11 mouse cellular contexts compared by ENCODE assay signal in the genomic region with DNA sequence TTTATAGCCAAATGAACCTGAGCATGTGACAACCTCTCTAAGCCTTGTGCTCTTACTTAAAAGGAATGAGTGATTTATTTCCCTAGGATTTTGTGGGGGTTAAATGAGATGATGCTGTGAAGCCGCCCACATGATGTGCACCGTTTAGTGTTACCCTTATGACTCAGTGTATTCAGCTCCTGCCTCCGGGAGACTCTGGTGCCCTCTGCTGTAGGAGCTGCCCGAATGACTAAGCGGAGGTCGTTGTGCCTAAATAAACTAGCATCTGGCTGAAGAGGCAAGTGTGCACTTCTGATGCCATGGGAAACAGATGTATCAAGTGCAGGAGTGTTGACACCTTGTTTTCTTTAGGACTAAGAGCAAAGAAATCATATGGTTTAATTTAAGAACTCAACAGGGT. TPM values are rescaled to one million over a fixed set of nuclear protein-coding genes. Genes with fewer than 3 reads are reported as not detected.
DNase-seq lines count a peak whose midpoint lies in the region; ATAC-seq and TF ChIP-seq lines count a peak whose summit lies in the region.
"Had no signal": no experiment of that assay in that cellular context is flagged by ENCODE, and none has a peak within 500 bp of the region (broad histone marks: within the 10 kb centered on the region; RNA-seq: fewer than 3 reads in every experiment).

No protein-coding gene starts in this region.

- no peak overlapping the region for H3K9ac ChIP-seq in hindbrain, postnatal 0 days (replicated peaks; ENCODE audit: low read length)
- H3K9ac ChIP-seq: embryonic facial prominence, embryonic 15.5 days; intestine, embryonic 15.5 days; midbrain, embryonic 12.5 days had no signal

- peak; percentile 86 for DNase-seq in heart, adult 11 months
- no peak for DNase-seq in heart, postnatal 25 days (ENCODE audit: low spot score)
- no peak for DNase-seq in testis, postnatal 10 days (ENCODE audit: low spot score)
- DNase-seq in heart, postnatal 4 days, result peak; percentile 40
- DNase-seq in hindbrain, postnatal 0 days (ENCODE audit: low spot score), result no peak
- DNase-seq in midbrain, embryonic 10.5 days (ENCODE audit: low spot score), result no peak

- no peak for ATAC-seq in erythroid progenitor cell, adult 5-6 weeks (replicated peaks; ENCODE audit: low FRiP score, poor library complexity, severe bottlenecking)
- no peak for ATAC-seq in hindbrain, postnatal 0 days
- ATAC-seq: intestine, embryonic 15.5 days had no signal

- peak; percentile 24; the same call in 1 of the 2 replicates for TF ChIP-seq CTCF in testis, adult 2 months (IDR thresholded peaks at IDR 0.05; ENCODE audit: control insufficient read depth, insufficient read depth, insufficient replicate concordance, low read depth, low read length)
- TF ChIP-seq CTCF in hindbrain, postnatal 0 days (IDR thresholded peaks at IDR 0.05; ENCODE audit: low read depth), result no peak

- H3K4me3 ChIP-seq in testis, adult 2 months (ENCODE audit: control insufficient read depth, low read depth, low read length), result no peak overlapping the region
- H3K4me3 ChIP-seq in hindbrain, postnatal 0 days (ENCODE audit: low read length), result no peak overlapping the region
- no peak overlapping the region for H3K4me3 ChIP-seq in midbrain, embryonic 10.5 days
- H3K4me3 ChIP-seq: embryonic facial prominence, embryonic 15.5 days; intestine, embryonic 15.5 days; midbrain, embryonic 12.5 days had no signal

- no peak for TF ChIP-seq POLR2A in testis, adult 2 months (IDR thresholded peaks at IDR 0.05; ENCODE audit: control insufficient read depth, low read depth, low read length)

- no peak overlapping the region for H3K27ac ChIP-seq in testis, adult 2 months (ENCODE audit: control insufficient read depth, insufficient read depth, low read depth, low read length)
- H3K27ac ChIP-seq in hindbrain, postnatal 0 days, result no peak overlapping the region
- H3K27ac ChIP-seq in midbrain, embryonic 10.5 days (replicated peaks), result no peak overlapping the region
- H3K27ac ChIP-seq: embryonic facial prominence, embryonic 15.5 days; intestine, embryonic 15.5 days; midbrain, embryonic 12.5 days had no signal

- no peaks in the 10 kb centered on the region for H3K36me3 ChIP-seq in testis, adult 2 months (ENCODE audit: control insufficient read depth, insufficient read depth, low read length)
- H3K36me3 ChIP-seq in hindbrain, postnatal 0 days (ENCODE audit: insufficient read depth, low read length), result no peaks in the 10 kb centered on the region
- H3K36me3 ChIP-seq in midbrain, embryonic 10.5 days, result no peaks in the 10 kb centered on the region
- H3K36me3 ChIP-seq: embryonic facial prominence, embryonic 15.5 days; intestine, embryonic 15.5 days; midbrain, embryonic 12.5 days had no signal

- H3K9me3 ChIP-seq in hindbrain, postnatal 0 days (ENCODE audit: low read length), result no peaks in the 10 kb centered on the region
- H3K9me3 ChIP-seq in midbrain, embryonic 10.5 days (replicated peaks), result no peaks in the 10 kb centered on the region
- H3K9me3 ChIP-seq: embryonic facial prominence, embryonic 15.5 days; intestine, embryonic 15.5 days; midbrain, embryonic 12.5 days had no signal

- no peak overlapping the region for H3K4me2 ChIP-seq in hindbrain, postnatal 0 days (ENCODE audit: low read depth, low read length)
- H3K4me2 ChIP-seq: embryonic facial prominence, embryonic 15.5 days; intestine, embryonic 15.5 days; midbrain, embryonic 12.5 days had no signal

- peaks cover 8% of the 10 kb centered on the region for H3K4me1 ChIP-seq in testis, adult 2 months (ENCODE audit: control insufficient read depth, insufficient read depth, low read length)
- no peaks in the 10 kb centered on the region for H3K4me1 ChIP-seq in hindbrain, postnatal 0 days (ENCODE audit: insufficient read depth, low read length)
- no peaks in the 10 kb centered on the region for H3K4me1 ChIP-seq in midbrain, embryonic 10.5 days
- H3K4me1 ChIP-seq: embryonic facial prominence, embryonic 15.5 days; intestine, embryonic 15.5 days; midbrain, embryonic 12.5 days had no signal

- intact Hi-C loops in heart, postnatal 25 days (cut with DNase I), result loop anchor here (5.0 kb wide), 1 partner anchor 344 kb away; no protein-coding TSS in a partner anchor

- H3K27me3 ChIP-seq in testis, adult 2 months (ENCODE audit: control insufficient read depth, insufficient read depth, low read length), result no peaks in the 10 kb centered on the region
- H3K27me3 ChIP-seq in hindbrain, postnatal 0 days (ENCODE audit: insufficient read depth, low read length), result no peaks in the 10 kb centered on the region
- no peaks in the 10 kb centered on the region for H3K27me3 ChIP-seq in midbrain, embryonic 10.5 days (ENCODE audit: low read depth, poor library complexity, severe bottlenecking)
- H3K27me3 ChIP-seq: embryonic facial prominence, embryonic 15.5 days; intestine, embryonic 15.5 days; midbrain, embryonic 12.5 days had no signal

- 60% methylated on average over 6 of the region's 6 CpGs for WGBS in hindbrain, postnatal 0 days
- 61% methylated on average over 6 of the region's 6 CpGs for WGBS in midbrain, embryonic 10.5 days

RNA-seq across cellular contexts. Expression of gene Ndufb4, which starts 18.1 kb away (rescaled TPM):
- 100 to 1,000 TPM; 168 to 170 TPM for total RNA-seq in heart, postnatal 25 days (2021)
- polyA plus RNA-seq in testis, adult 2 months (2012; rRNA removed), result 74.9 and 80.9 TPM in 2 replicates
- total RNA-seq in heart, postnatal 4 days (2021), result 100 to 1,000 TPM; 141 to 154 TPM
- 10.5 and 28.9 TPM in 2 replicates for total RNA-seq in erythroid progenitor cell, adult 5-6 weeks (2015; ENCODE audit: low replicate concordance)
- 5.6 and 26.3 TPM in 2 replicates for total RNA-seq in erythroid progenitor cell, adult 5-6 weeks (2017; ENCODE audit: low replicate concordance)
- total RNA-seq in hindbrain, postnatal 0 days (2014; rRNA removed), result 23.0 and 31.3 TPM in 2 replicates
- polyA plus RNA-seq in hindbrain, postnatal 0 days (2015; fragmentation: Nextera tagmentation; extraction: Ambion mirVana), result 99.2 and 100 TPM in 2 replicates
- polyA plus RNA-seq in midbrain, embryonic 10.5 days (2016; fragmentation: Nextera tagmentation; extraction: Ambion mirVana), result 46.2 and 50.9 TPM in 2 replicates

RNA-seq across cellular contexts. Expression of gene Hgd, which starts 56.2 kb away (rescaled TPM):
- total RNA-seq in heart, postnatal 25 days (2021), result not detected
- 0.79 and 1.2 TPM in 2 replicates for polyA plus RNA-seq in testis, adult 2 months (2012; rRNA removed)
- under 1 TPM in 1 of 2 experiments, not detected in 1; 0.74 TPM for total RNA-seq in heart, postnatal 4 days (2021)
- not detected in 2 replicates for total RNA-seq in erythroid progenitor cell, adult 5-6 weeks (2015; ENCODE audit: low replicate concordance)
- not detected in 2 replicates for total RNA-seq in erythroid progenitor cell, adult 5-6 weeks (2017; ENCODE audit: low replicate concordance)
- 7.3 TPM in 1 of 2 replicates, not detected in the other for total RNA-seq in hindbrain, postnatal 0 days (2014; rRNA removed)
- polyA plus RNA-seq in hindbrain, postnatal 0 days (2015; fragmentation: Nextera tagmentation; extraction: Ambion mirVana), result 0.11 and 0.26 TPM in 2 replicates
- polyA plus RNA-seq in midbrain, embryonic 10.5 days (2016; fragmentation: Nextera tagmentation; extraction: Ambion mirVana), result 0.21 and 0.31 TPM in 2 replicates
- polyA plus RNA-seq: embryonic facial prominence, embryonic 15.5 days; midbrain, embryonic 12.5 days had no signal

Comparison
In these comparisons a context has a peak if more than half of its experiments do, and no peak if none do; other contexts are left out.
1. DNase-seq: peak in heart, adult 11 months (single experiment) and heart, postnatal 4 days (single experiment); none in heart, postnatal 25 days (single experiment), testis, postnatal 10 days (single experiment), hindbrain, postnatal 0 days (single experiment) and midbrain, embryonic 10.5 days (single experiment).